29 mouse cellular contexts compared by ENCODE assay signal in the genomic region with DNA sequence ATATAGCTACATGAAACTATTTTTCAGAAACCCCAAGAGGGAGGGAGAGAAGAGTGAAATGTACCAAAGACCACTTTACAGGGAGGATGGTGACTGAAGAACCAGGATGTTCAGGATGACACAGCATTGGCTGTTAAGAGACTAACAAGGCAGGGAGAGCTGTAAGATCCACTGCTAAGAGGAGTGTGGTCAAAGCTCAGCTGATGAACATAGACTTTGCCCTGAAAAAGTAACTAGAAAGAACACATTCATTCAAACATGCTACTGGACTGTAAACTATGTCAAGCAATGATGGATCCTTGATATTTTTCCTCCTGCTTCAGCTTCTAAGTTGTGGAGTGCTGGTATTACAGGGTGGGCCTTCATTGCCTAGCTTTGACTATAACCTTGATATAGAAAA.
A peak's percentile ranks its signal among the peaks of the same experiment; 100 is the strongest.
DNase-seq lines count a peak whose midpoint lies in the region; ATAC-seq and TF ChIP-seq lines count a peak whose summit lies in the region.
"Had no signal": no experiment of that assay in that cellular context is flagged by ENCODE, and none has a peak within 500 bp of the region (broad histone marks: within the 10 kb centered on the region; RNA-seq: fewer than 3 reads in every experiment).

No protein-coding gene starts in this region.

- peak; percentile 0 for DNase-seq in cerebellum, adult 8-10 months
- DNase-seq in cerebellum, postnatal 4 days (ENCODE audit: low spot score in 2 of 2) = no peak
- DNase-seq in kidney, adult 2 months = peak; percentile 78
- DNase-seq in kidney, postnatal 4 days = no peak
- DNase-seq in kidney, postnatal 25 days = peak; percentile 30 to 47
- peak; percentile 81 for DNase-seq in liver, adult 2 months (ENCODE audit: extremely low read depth, low read depth, low spot score)
- no peak for DNase-seq in liver, postnatal 0 days
- DNase-seq: adrenal gland, postnatal 10 days; adrenal gland, postnatal 36 days; B cell, adult 2 months; cerebellum, adult 18-20 months; cerebellum, postnatal 10 days; forebrain, postnatal 0 days; gastrocnemius, postnatal 10 days; gastrocnemius, postnatal 36 days; heart, postnatal 10 days; heart, postnatal 36 days had no signal

- H3K27me3 ChIP-seq in kidney, adult 2 months (replicated peaks; ENCODE audit: control insufficient read depth, insufficient read depth, low read length) = no peaks in the 10 kb centered on the region
- no peaks in the 10 kb centered on the region for H3K27me3 ChIP-seq in kidney, embryonic 16.5 days (ENCODE audit: insufficient read depth, low read length)
- no peaks in the 10 kb centered on the region for H3K27me3 ChIP-seq in liver, adult 2 months (ENCODE audit: control insufficient read depth, insufficient read depth, low read length)
- H3K27me3 ChIP-seq in liver, postnatal 0 days (ENCODE audit: insufficient read depth, low read length) = no peaks in the 10 kb centered on the region
- H3K27me3 ChIP-seq: CH12.LX; embryonic facial prominence, embryonic 12.5 days; embryonic facial prominence, embryonic 15.5 days; heart, embryonic 12.5 days; heart, embryonic 15.5 days; hindbrain, embryonic 13.5 days; Patski had no signal

- H3K4me1 ChIP-seq in kidney, adult 2 months (ENCODE audit: control insufficient read depth, insufficient read depth, low read length) = peaks cover 36% of the 10 kb centered on the region
- H3K4me1 ChIP-seq in kidney, embryonic 16.5 days (ENCODE audit: insufficient read depth, low read length) = peaks cover 9% of the 10 kb centered on the region
- peaks cover 26% of the 10 kb centered on the region for H3K4me1 ChIP-seq in liver, adult 2 months (ENCODE audit: control insufficient read depth, insufficient read depth, low read length)
- H3K4me1 ChIP-seq in liver, postnatal 0 days (ENCODE audit: insufficient read depth) = peaks cover 6% of the 10 kb centered on the region
- H3K4me1 ChIP-seq: embryonic facial prominence, embryonic 15.5 days; hindbrain, embryonic 10.5 days had no signal

- H3K4me3 ChIP-seq in kidney, adult 2 months (ENCODE audit: insufficient read depth, low read depth, low read length) = no peak overlapping the region
- H3K4me3 ChIP-seq in kidney, embryonic 16.5 days (ENCODE audit: low read length) = no peak overlapping the region
- H3K4me3 ChIP-seq in liver, adult 2 months (ENCODE audit: insufficient read depth, low read depth, low read length) = no peak overlapping the region
- H3K4me3 ChIP-seq in liver, postnatal 0 days (ENCODE audit: low read depth, low read length) = no peak overlapping the region
- H3K4me3 ChIP-seq: embryonic facial prominence, embryonic 12.5 days; embryonic facial prominence, embryonic 15.5 days; heart, embryonic 12.5 days; heart, embryonic 15.5 days; hindbrain, embryonic 10.5 days; hindbrain, embryonic 13.5 days had no signal

- peak overlapping the region; percentile 35 for H3K27ac ChIP-seq in kidney, adult 2 months (ENCODE audit: insufficient read depth, low read depth, low read length)
- H3K27ac ChIP-seq in kidney, embryonic 16.5 days (ENCODE audit: low read length) = no peak overlapping the region
- H3K27ac ChIP-seq in liver, adult 2 months (replicated peaks; ENCODE audit: insufficient read depth, low read depth, low read length) = peak overlapping the region; percentile 22
- H3K27ac ChIP-seq in liver, postnatal 0 days (ENCODE audit: low read depth) = no peak overlapping the region
- H3K27ac ChIP-seq: embryonic facial prominence, embryonic 12.5 days; embryonic facial prominence, embryonic 15.5 days; heart, embryonic 15.5 days; hindbrain, embryonic 10.5 days; hindbrain, embryonic 13.5 days had no signal

- no peak for TF ChIP-seq CTCF in kidney, adult 2 months (conservative IDR thresholded peaks at IDR 0.05; ENCODE audit: insufficient read depth, insufficient read length, low read depth, low read length)
- no peak for TF ChIP-seq CTCF in liver, adult 2 months (IDR thresholded peaks at IDR 0.05; ENCODE audit: low read depth, low read length)
- TF ChIP-seq CTCF in liver, postnatal 0 days (IDR thresholded peaks at IDR 0.05; ENCODE audit: low read depth) = no peak

- H3K36me3 ChIP-seq in kidney, adult 2 months (ENCODE audit: control insufficient read depth, insufficient read depth, low read length) = peaks cover 2% of the 10 kb centered on the region
- no peaks in the 10 kb centered on the region; the same call in 1 of the 2 replicates for H3K36me3 ChIP-seq in kidney, embryonic 16.5 days (ENCODE audit: insufficient read depth, low read length)
- H3K36me3 ChIP-seq in liver, adult 2 months (ENCODE audit: control insufficient read depth, insufficient read depth, low read length) = peaks cover 3% of the 10 kb centered on the region
- no peaks in the 10 kb centered on the region for H3K36me3 ChIP-seq in liver, postnatal 0 days (replicated peaks; ENCODE audit: insufficient read depth, low read length)
- H3K36me3 ChIP-seq: embryonic facial prominence, embryonic 12.5 days; embryonic facial prominence, embryonic 15.5 days; G1E; heart, embryonic 12.5 days; hindbrain, embryonic 10.5 days had no signal

- H3K9ac ChIP-seq in kidney, embryonic 16.5 days (replicated peaks; ENCODE audit: low read length) = no peak overlapping the region
- H3K9ac ChIP-seq in liver, adult 2 months (ENCODE audit: low read depth, low read length) = no peak overlapping the region
- no peak overlapping the region for H3K9ac ChIP-seq in liver, postnatal 0 days (replicated peaks)
- H3K9ac ChIP-seq: embryonic facial prominence, embryonic 12.5 days; embryonic facial prominence, embryonic 15.5 days; forebrain, postnatal 0 days; heart, embryonic 12.5 days; heart, embryonic 15.5 days; hindbrain, embryonic 13.5 days had no signal

- ATAC-seq in kidney, embryonic 16.5 days (ENCODE audit: low FRiP score, low TSS enrichment) = no peak
- no peak for ATAC-seq in liver, postnatal 0 days
- ATAC-seq: forebrain, embryonic 14.5 days; forebrain, postnatal 0 days; hindbrain, embryonic 16.5 days; Patski had no signal

- H3K9me3 ChIP-seq in kidney, embryonic 16.5 days (ENCODE audit: low read length) = no peaks in the 10 kb centered on the region
- no peaks in the 10 kb centered on the region for H3K9me3 ChIP-seq in liver, postnatal 0 days (ENCODE audit: low read length)
- H3K9me3 ChIP-seq: embryonic facial prominence, embryonic 12.5 days; embryonic facial prominence, embryonic 15.5 days; G1E; heart, embryonic 12.5 days; heart, embryonic 15.5 days; hindbrain, embryonic 13.5 days had no signal

- TF ChIP-seq EP300 in liver, postnatal 0 days (IDR thresholded peaks at IDR 0.05; ENCODE audit: low read depth) = no peak

- H3K79me2 ChIP-seq in liver, adult 2 months (ENCODE audit: control insufficient read depth, insufficient read depth, low read length) = peaks cover 10% of the 10 kb centered on the region

- no peak overlapping the region for H3K4me2 ChIP-seq in kidney, embryonic 16.5 days (replicated peaks; ENCODE audit: low read depth, low read length)
- H3K4me2 ChIP-seq in liver, postnatal 0 days (ENCODE audit: low read depth, low read length) = no peak overlapping the region
- H3K4me2 ChIP-seq: embryonic facial prominence, embryonic 12.5 days; embryonic facial prominence, embryonic 15.5 days; heart, embryonic 12.5 days; heart, embryonic 15.5 days; hindbrain, embryonic 13.5 days had no signal

- TF ChIP-seq POLR2A in kidney, adult 2 months (IDR thresholded peaks at IDR 0.05; ENCODE audit: low read depth, low read length) = no peak
- TF ChIP-seq POLR2A in liver, adult 2 months (IDR thresholded peaks at IDR 0.05; ENCODE audit: extremely low read depth, insufficient read depth, low read length) = no peak

Comparison
In these comparisons a context has a peak if more than half of its experiments do, and no peak if none do; other contexts are left out.
1. DNase-seq: peak in cerebellum, adult 8-10 months (single experiment), kidney, adult 2 months (single experiment), kidney, postnatal 25 days (2 of 2) and liver, adult 2 months (single experiment); none in cerebellum, postnatal 4 days (0 of 2), kidney, postnatal 4 days (0 of 2) and liver, postnatal 0 days (single experiment).
2. H3K27ac ChIP-seq: peak in kidney, adult 2 months (single experiment) and liver, adult 2 months (single experiment); none in kidney, embryonic 16.5 days (single experiment) and liver, postnatal 0 days (single experiment).